Mouse (Mus musculus) neural tube, embryonic 14.5 days (tissue): Measurements from ENCODE around the gene Olfr5. TPM values are rescaled to one million over a fixed set of nuclear protein-coding genes. Genes with fewer than 3 reads are reported as not detected.
"Not testable (repeated sequence)": the region's sequence is repeated elsewhere in the genome, so short reads cannot be mapped to it uniquely, and the experiment has no call there.

Source experiments
- ATAC-seq: fragments of 200-750 bp; cut with Nextera tagmentation; 2 replicates; pipeline ENCODE4 v1.8.0; 2017; ENCODE audit warnings: low read depth, mild to moderate bottlenecking, moderate TSS enrichment, moderate library complexity
- H3K27ac ChIP-seq: fragments of 300-500 bp; sonication (generic); 2 replicates; pipeline ENCODE4 v1.5.1; 2014; ENCODE audit warnings: low read depth, mild to moderate bottlenecking, control low read depth, low read length, moderate library complexity, mixed read lengths
- H3K27me3 ChIP-seq: fragments of 300-500 bp; sonication (generic); 2 replicates; pipeline ENCODE4 v1.6.1; 2014; ENCODE audit warnings: low read length; ENCODE audit not compliant: control insufficient read depth, insufficient read depth
- H3K36me3 ChIP-seq: fragments of 300-500 bp; sonication (generic); 2 replicates; pipeline ENCODE4 v1.6.1; 2014; ENCODE audit warnings: low read length, mixed read lengths; ENCODE audit not compliant: control insufficient read depth, insufficient read depth
- H3K4me1 ChIP-seq: fragments of 300-500 bp; sonication (generic); 2 replicates; pipeline ENCODE4 v1.6.1; 2014; ENCODE audit warnings: low read length; ENCODE audit not compliant: control insufficient read depth, insufficient read depth
- H3K4me2 ChIP-seq: fragments of 300-500 bp; sonication (generic); 2 replicates; pipeline ENCODE4 v1.6.1; 2014; ENCODE audit warnings: mild to moderate bottlenecking, low read depth, low read length, control low read depth
- H3K4me3 ChIP-seq: fragments of 300-500 bp; sonication (generic); 2 replicates; pipeline ENCODE4 v1.5.1; 2014; ENCODE audit warnings: low read depth, low read length, control low read depth, mixed read lengths
- H3K9ac ChIP-seq: fragments of 300-500 bp; sonication (generic); replicated peaks from 2 replicates; pipeline ENCODE4 v1.6.1; 2014; ENCODE audit warnings: low read depth, mild to moderate bottlenecking, control low read depth, low read length, mixed read lengths
- H3K9me3 ChIP-seq: fragments of 300-500 bp; sonication (generic); 2 replicates; pipeline ENCODE4 v1.6.1; 2016; ENCODE audit warnings: low read length; ENCODE audit not compliant: control insufficient read depth
- WGBS: fragments of 180-500 bp; shearing (Covaris S2); extraction: QIAGEN DNeasy Blood & Tissue Kit; methylation state at CpG from one replicate; pipeline ENCODE4 v1.1.7; 2014; 5-methylcytosine and 5-hydroxymethylcytosine counted together
- polyA plus RNA-seq: library from polyadenylated mRNA; unstranded; fragments of >200 nt; fragmentation: Nextera tagmentation; extraction: Ambion mirVana; gene quantifications from 2 replicates; pipeline ENCODE4 v1.2.1, GENCODE M21; 2014

Gene Olfr5
- polyA plus RNA-seq = not detected in 2 replicates

DNA sequence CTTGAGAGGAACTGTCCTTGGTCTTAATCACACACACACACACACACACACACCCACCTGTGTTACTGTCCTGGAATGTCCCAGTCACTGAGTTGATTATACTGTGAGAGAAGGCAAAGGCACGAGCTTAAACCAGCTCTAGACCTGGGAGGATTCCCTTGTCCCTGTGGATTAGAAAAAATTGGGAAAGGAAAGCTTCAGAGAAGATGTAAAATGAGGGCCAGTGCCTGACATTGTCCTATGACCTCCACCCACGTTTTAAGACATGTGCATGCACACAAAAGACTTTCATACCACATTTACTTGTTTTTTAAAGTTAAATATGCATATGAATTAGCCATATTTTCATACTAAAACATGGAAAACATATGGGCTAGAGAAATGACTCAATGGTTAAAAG, at the start of gene Olfr5:
Gene Olfr5 (minus strand): TSS at position 101 of the 400 bp plus-strand sequence.
- Histone ChIP-seq H3K27me3 (no peaks in the 10 kb centered on the region), H3K9me3 (no peaks in the 10 kb centered on the region), H3K27ac (no peak within 1 kb of the TSS), H3K4me2 (no peak within 1 kb of the TSS), H3K9ac (no peak within 1 kb of the TSS), H3K36me3 (no peaks in the 10 kb centered on the region), H3K4me1 (no peaks in the 10 kb centered on the region), H3K4me3 (no peak within 1 kb of the TSS)
- no peak for ATAC-seq
- 39% methylated on average over 2 of the region's 2 CpGs for whole genome bisulfite sequencing

DNA sequence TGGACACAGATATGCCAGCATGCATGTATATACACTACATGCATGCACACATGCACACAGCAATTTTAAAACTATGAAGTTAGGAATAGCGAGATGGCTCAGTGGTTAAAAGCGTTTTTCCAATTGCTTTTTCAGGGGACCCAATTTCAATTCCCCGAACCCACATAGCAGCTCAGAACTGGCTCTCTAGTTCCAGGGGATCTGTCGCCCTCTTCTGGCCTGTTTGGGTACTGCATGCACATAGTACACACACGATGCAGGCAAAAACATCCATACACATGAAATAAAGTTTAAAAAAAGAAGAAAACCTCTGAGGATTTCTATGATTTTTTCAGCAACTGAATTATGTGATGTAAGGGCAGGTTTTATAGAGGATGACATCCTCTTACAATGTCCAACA, 39.4 kb upstream of the Olfr5 start:
- no peaks in the 10 kb centered on the region for H3K27me3 ChIP-seq
- 68% methylated on average over 5 of the region's 5 CpGs for WGBS
- no peak for ATAC-seq

GRCm38 (mm10) chr7:6525001-6525400, 38.3 kb upstream of the Olfr5 start:
- no peak for ATAC-seq
- Histone ChIP-seq H3K4me1 (no peaks in the 10 kb centered on the region), H3K9ac (no peak overlapping the region), H3K4me3 (no peak overlapping the region), H3K9me3 (no peaks in the 10 kb centered on the region; the same call in 1 of the 2 replicates), H3K27me3 (no peaks in the 10 kb centered on the region), H3K36me3 (no peaks in the 10 kb centered on the region), H3K27ac (no peak overlapping the region), H3K4me2 (no peak overlapping the region)
- 64% methylated on average over 3 of the region's 3 CpGs for WGBS

More for the DNA sequence above, 39.4 kb upstream of the Olfr5 start:
- H3K4me3 ChIP-seq = no peak overlapping the region
- no peaks in the 10 kb centered on the region for H3K4me1 ChIP-seq
- H3K9me3 ChIP-seq = no peaks in the 10 kb centered on the region; the same call in 1 of the 2 replicates
- H3K27ac ChIP-seq = no peak overlapping the region
- H3K36me3 ChIP-seq = no peaks in the 10 kb centered on the region
- no peak overlapping the region for H3K4me2 ChIP-seq
- no peak overlapping the region for H3K9ac ChIP-seq

GRCm38 (mm10) chr7:6522850-6523249, 36.1 kb upstream of the Olfr5 start, which contains the start of gene Olfr1349:
TSS of gene Olfr1349 (minus strand) at chr7:6522950.
- Histone ChIP-seq H3K4me1 (no peaks in the 10 kb centered on the region), H3K27ac (no peak within 1 kb of the TSS), H3K4me2 (no peak within 1 kb of the TSS), H3K9me3 (no peaks in the 10 kb centered on the region), H3K27me3 (no peaks in the 10 kb centered on the region), H3K9ac (no peak within 1 kb of the TSS), H3K4me3 (no peak within 1 kb of the TSS), H3K36me3 (no peaks in the 10 kb centered on the region)
- 84% methylated on average over 5 of the region's 5 CpGs for WGBS
- ATAC-seq = no peak

DNA sequence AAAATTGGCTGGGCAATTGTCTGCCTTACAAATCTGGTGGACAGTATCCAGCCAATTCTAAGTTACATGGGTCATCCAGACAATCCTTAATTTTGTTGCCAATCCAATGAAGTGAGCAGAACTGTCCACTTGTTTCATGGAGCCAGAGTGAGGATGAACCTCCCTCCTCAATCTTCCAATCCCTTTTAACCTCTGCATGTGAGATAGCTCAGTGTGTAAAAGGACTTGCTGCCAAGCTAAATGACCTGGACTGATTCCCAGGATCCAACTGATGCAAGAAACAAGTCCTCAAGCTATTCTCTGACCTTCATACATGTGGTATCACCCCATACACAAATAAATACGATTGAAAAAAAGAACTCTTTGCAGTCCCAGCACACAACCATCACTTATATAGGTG, 34.9 kb upstream of the Olfr5 start:
- no peak overlapping the region for H3K9ac ChIP-seq
- 63% methylated on average over 1 of the region's 1 CpGs for WGBS
- no peaks in the 10 kb centered on the region for H3K27me3 ChIP-seq
- H3K27ac ChIP-seq = no peak overlapping the region
- no peak overlapping the region for H3K4me2 ChIP-seq
- H3K4me3 ChIP-seq = no peak overlapping the region
- H3K36me3 ChIP-seq = no peaks in the 10 kb centered on the region
- ATAC-seq = no peak
- H3K4me1 ChIP-seq = no peaks in the 10 kb centered on the region
- peaks cover 1% of the 10 kb centered on the region; the same call in 1 of the 2 replicates for H3K9me3 ChIP-seq

DNA sequence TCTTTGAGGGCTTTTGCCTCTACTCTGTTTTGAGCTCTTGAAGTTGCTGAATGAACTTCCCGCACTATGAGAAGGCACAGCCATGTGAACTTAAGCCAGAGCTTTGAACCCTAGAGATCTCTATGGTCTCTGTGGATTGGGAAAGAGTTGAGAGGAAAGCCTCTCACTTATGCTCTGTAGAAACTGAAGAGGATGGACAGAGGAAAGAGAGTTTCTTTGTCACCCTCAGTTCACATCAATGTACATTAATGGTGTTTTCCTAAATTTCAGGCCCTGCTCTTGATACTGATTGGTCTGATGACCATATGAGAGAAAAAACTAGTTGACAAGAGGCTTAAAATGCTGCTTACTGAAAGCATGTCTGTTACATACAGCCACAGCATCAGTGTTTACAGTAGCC, 21.9 kb upstream of the Olfr5 start, which contains the start of gene Olfr1348:
Gene Olfr1348 (minus strand): TSS at position 101 of the 400 bp plus-strand sequence.
- no peak for ATAC-seq
- Histone ChIP-seq H3K27me3 (no peaks in the 10 kb centered on the region), H3K4me1 (no peaks in the 10 kb centered on the region), H3K9ac (no peak within 1 kb of the TSS), H3K9me3 (no peaks in the 10 kb centered on the region), H3K36me3 (no peaks in the 10 kb centered on the region), H3K27ac (no peak within 1 kb of the TSS), H3K4me3 (no peak within 1 kb of the TSS), H3K4me2 (no peak within 1 kb of the TSS)
- 94% methylated on average over 1 of the region's 1 CpGs for WGBS

GRCm38 (mm10) chr7:6499655-6500054, 12.9 kb upstream of the Olfr5 start, which contains the start of gene Olfr1347:
TSS of gene Olfr1347 (minus strand) at chr7:6499755.
- no peaks in the 10 kb centered on the region for H3K27me3 ChIP-seq
- no peaks in the 10 kb centered on the region for H3K9me3 ChIP-seq
- H3K27ac ChIP-seq = no peak within 1 kb of the TSS
- no peaks in the 10 kb centered on the region for H3K36me3 ChIP-seq
- no peak within 1 kb of the TSS for H3K9ac ChIP-seq
- ATAC-seq = no peak
- H3K4me2 ChIP-seq = no peak within 1 kb of the TSS
- WGBS = 41% methylated on average over 1 of the region's 1 CpGs
- H3K4me3 ChIP-seq = no peak within 1 kb of the TSS
- no peaks in the 10 kb centered on the region for H3K4me1 ChIP-seq

DNA sequence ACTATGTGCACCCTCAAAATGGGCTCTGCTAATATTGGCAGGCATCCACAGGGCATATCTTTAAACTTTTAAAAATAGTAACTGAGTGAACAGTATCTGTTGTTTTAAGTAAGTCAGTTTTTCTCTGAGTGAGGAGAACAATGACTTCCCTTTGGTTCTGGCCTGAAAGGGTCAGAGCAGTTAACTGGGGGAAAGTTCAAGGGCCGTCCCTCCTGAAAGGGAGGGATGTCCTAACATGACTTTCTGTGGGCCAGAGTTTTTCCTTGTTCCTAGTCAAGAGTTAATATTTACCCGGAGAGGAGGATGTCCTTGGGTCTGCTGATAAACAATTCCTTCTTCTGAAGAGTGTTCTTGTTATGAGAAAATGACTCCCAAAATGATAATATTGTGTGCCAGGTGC, 9.1 kb downstream of the Olfr5 start:
- not testable (repeated sequence) for H3K36me3 ChIP-seq, H3K4me1 ChIP-seq, H3K27ac ChIP-seq, H3K4me3 ChIP-seq, ATAC-seq, H3K9me3 ChIP-seq, H3K9ac ChIP-seq, H3K4me2 ChIP-seq, H3K27me3 ChIP-seq
- WGBS = 75% methylated on average over 2 of the region's 2 CpGs

DNA sequence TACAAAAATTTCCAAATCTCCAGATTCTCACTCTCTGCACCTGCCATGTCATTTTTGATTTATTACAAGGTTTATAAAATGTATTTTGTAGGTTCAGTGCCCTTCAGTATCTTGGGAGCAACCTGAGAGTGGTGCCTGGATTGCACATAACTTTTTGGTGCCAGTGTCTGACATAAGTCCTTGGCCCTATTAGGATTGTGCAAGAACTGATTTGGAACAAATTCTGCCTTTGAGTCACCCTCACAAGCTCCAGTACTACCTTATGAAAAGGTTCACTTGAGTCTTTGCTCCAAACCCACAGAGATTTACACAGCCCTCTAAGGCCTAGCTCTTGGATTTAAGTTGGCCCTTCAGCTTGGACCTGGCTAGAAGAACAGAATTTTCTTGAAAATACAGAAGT, 19.8 kb downstream of the Olfr5 start, which contains the start of gene Olfr1346:
Gene Olfr1346 (plus strand): TSS at position 151 of the 400 bp plus-strand sequence.
- Histone ChIP-seq H3K4me3 (no peak within 1 kb of the TSS), H3K36me3 (no peaks in the 10 kb centered on the region), H3K9ac (no peak within 1 kb of the TSS), H3K4me1 (no peaks in the 10 kb centered on the region), H3K27me3 (no peaks in the 10 kb centered on the region), H3K4me2 (no peak within 1 kb of the TSS), H3K27ac (no peak within 1 kb of the TSS), H3K9me3 (no peaks in the 10 kb centered on the region)
- no peak for ATAC-seq
